Mouse (Mus musculus): Measurements from ENCODE around the gene Pdzk1ip1.

- TF ChIP-seq CTCF (IDR thresholded peaks at IDR 0.05; ENCODE audit: borderline replicate concordance, control insufficient read depth, extremely low read depth, insufficient read depth, low read length, poor library complexity) (no peak), POLR2A (IDR thresholded peaks at IDR 0.05; ENCODE audit: control insufficient read depth, extremely low read depth, insufficient read depth, low read length, poor library complexity) (no peak)
Measured at GRCm38 (mm10) chr4:115048190-115048589, 40.3 kb upstream of the Pdzk1ip1 start.
